Mouse (Mus musculus) mesoderm, embryonic 11.5 days (tissue): Measurements from ENCODE around the gene Prep.

Experiments
- DNase-seq: peaks from one replicate; pipeline ENCODE4 v3.0.0-alpha.2; 2012; ENCODE audit warnings: low read depth, low spot score

Gene Prep

DNA sequence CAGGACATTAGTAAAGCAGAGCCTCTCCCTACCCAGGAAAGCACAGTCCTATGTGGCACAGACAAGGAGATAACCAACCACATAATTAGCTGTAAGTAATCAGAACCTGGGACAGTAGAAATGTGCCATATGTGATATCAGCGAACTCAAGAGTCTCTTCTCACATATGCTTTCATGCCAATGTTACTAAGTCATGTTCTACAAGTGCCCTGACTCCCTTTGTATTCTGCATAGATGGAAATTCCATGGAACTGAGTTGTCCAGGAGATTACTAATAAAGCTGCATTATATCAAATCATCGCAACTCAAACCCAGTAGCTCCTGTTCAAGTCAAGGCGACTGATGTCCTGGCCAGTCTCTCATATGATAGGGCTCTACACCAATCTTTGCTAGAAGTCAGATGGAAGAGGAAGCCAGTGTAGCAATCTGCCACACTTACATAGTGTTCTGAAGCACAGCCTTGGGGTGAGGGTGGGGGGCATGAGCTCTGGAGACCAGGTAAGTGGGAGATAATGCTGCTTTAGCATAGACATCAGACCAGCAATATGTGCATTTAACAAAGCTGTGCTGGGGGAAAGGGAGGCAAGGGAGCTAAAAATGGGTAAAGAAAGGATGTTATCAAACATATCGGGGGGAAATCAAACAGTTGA lies 113.8 kb downstream of the Prep start:
- DNase-seq = no peak

GRCm38 (mm10) chr10:45181344-45181743 lies 114.3 kb downstream of the Prep start:
- DNase-seq = no peak

DNA sequence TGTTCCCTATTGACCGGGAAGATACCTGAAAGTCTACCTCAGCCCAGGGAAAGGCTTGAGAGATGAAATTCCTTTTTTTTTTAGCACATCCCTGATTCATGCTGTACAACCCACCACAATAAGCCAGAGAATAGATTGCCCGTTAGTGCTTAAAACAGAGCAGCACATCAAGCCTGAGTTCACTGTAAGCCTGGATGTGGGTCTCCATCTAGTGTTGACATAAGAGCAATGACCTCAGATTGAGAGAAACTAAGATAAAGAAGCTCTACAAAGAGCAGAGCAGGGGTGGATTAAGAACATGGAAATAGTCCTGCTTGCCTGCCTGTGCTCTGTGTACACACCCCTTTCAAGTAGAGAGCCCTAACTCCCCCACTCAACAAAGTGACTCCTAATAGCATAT lies 118.5 kb downstream of the Prep start:
- DNase-seq = no peak

DNA sequence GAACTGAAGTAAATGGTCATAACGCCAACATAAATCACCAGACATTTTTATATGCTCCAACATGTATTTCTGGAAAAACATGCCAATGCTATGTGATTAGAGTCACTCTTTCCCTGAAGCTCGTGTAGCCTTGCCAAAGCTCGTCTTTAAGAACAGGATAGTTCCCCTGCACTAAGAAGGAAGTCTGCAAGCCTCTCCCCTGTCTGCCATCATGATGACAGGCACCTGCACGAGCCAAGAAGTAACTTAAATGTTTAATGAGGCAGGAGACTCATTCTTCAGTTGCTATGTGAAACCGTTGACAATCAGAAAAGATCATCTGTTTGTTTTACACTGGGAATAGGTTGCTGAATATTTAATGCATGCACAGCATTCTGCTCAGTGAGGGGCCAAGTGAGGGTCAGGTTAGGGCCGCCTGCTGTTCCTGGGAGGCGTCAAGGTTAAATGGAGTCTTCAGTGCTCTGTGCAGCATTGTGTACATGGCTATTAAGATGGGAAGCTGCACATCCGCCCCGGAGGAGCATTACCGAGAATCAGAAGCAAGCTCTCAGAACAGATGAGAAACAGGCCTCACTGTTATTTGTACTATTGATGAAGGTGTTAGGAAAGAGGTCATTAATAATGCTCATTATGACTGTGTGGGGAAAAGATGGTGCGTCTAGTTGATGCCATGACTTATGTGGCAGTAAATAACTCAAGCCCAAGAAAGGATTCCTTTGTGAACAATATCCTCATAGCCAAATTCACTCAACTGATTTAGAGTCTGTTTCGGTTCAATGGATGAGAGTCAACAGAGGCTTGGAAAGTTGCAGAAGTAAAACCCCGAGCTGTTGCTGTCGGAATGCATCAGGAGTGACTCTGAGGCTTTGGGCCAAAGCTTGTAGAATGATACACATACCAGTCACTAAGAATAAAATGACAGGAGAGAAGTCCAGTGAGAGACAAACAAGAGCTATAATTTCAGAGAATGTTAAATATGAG lies 126.6 kb downstream of the Prep start:
- peak; percentile 58 for DNase-seq

GRCm38 (mm10) chr10:45194531-45194930 lies 127.5 kb downstream of the Prep start:
- no peak for DNase-seq

- DNase-seq = no peak
Measured at GRCm38 (mm10) chr10:45204582-45204981, 137.6 kb downstream of the Prep start.

DNA sequence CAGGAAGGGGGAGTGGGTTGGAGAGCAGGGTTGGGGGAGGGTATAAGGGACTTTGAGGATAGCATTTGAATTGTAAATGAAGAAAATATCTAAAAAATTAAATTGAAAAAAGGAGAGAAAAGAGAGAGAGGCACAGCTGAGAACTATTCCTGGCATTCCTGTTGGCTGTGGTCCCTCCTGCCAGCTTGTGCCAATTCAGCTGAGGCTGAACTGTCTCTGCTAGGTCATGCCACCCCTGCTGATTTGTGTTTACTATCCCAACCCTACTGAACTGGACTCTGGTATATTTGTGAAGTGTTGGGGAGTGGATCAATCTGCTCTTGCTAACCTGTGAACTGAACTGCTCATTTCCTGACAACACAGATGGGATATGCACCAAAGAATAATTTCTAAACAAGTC lies 143.2 kb downstream of the Prep start:
- no peak for DNase-seq

GRCm38 (mm10) chr10:45216676-45217075 lies 149.7 kb downstream of the Prep start:
- DNase-seq = no peak
